Mouse (Mus musculus): Measurements from ENCODE around the gene Enkd1.

GRCm38 (mm10) chr8:105685796-105686308 lies 22.2 kb downstream of the Enkd1 start, which contains the start of gene Carmil2:
- TF ChIP-seq CTCF (IDR thresholded peaks at IDR 0.05; ENCODE audit: borderline replicate concordance, insufficient read depth, low read length), result peak; percentile 67
- no peak for TF ChIP-seq POLR2A (IDR thresholded peaks at IDR 0.05; ENCODE audit: low read depth, low read length)
